Mouse (Mus musculus) liver, embryonic 14.5 days (tissue): ENCODE data around the gene Ppm1l.

ENCODE experiments used
- CTCF ChIP-seq: IDR thresholded peaks from 2 replicates; pipeline ENCODE4 v1.5.1; 2016; ENCODE audit warnings: antibody characterized with exemption, low read depth, control low read depth
- EP300 ChIP-seq: IDR thresholded peaks from 2 replicates; pipeline ENCODE4 v1.6.1; 2016; ENCODE audit warnings: antibody characterized with exemption, low read depth

DNA sequence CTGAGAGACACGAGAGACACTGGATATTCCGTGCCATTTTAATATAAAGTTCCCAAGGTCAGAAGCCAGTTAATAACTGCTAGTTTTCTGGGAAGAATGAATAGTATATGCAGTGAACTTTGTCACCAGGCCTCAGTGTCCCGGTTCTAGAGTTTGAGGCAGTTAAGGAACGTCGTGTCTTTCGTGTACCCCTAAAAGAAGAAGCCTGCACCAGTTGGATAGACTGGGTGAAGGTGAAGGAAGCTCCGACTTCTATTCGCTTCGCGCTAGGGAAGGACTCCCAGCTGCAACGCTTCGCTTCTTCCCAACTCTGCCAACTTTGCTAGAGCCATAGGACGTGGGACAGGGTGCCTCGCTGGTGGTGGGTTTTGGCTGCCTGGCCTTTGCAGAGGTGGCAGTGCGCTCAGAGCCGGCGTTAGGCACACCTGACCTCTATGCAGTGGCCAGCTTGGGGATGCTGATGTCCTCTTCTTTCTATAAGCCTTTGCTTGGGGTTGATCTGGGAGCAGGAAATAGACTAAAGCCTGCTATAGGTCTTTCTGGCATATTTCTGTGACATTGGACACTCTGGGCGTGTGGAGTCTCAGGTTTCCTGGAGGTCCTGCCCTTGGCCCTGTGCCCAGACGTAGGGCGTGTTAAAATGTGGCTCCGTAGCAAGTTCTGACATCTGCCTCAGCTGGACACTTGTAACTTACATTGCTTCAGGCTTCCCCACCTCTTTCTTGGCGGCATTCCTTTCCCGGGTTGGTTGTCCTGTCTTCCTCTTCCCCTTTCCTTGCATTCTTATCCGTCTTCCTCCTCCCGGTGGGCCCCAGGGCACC, 1.7 kb downstream of the Ppm1l start:
- TF ChIP-seq EP300, result no peak
- TF ChIP-seq CTCF, result no peak
